Mouse (Mus musculus) CD4-positive helper T cell, adult 2 months (primary cell): ENCODE data around the gene Trim44.
A peak's percentile ranks its signal among the peaks of the same experiment; 100 is the strongest.

Source experiments
- DNase-seq: peaks from one replicate; pipeline ENCODE4 v3.0.0-alpha.2; 2012; ENCODE audit warnings: low read depth, missing footprints, low spot score

Gene Trim44

DNA sequence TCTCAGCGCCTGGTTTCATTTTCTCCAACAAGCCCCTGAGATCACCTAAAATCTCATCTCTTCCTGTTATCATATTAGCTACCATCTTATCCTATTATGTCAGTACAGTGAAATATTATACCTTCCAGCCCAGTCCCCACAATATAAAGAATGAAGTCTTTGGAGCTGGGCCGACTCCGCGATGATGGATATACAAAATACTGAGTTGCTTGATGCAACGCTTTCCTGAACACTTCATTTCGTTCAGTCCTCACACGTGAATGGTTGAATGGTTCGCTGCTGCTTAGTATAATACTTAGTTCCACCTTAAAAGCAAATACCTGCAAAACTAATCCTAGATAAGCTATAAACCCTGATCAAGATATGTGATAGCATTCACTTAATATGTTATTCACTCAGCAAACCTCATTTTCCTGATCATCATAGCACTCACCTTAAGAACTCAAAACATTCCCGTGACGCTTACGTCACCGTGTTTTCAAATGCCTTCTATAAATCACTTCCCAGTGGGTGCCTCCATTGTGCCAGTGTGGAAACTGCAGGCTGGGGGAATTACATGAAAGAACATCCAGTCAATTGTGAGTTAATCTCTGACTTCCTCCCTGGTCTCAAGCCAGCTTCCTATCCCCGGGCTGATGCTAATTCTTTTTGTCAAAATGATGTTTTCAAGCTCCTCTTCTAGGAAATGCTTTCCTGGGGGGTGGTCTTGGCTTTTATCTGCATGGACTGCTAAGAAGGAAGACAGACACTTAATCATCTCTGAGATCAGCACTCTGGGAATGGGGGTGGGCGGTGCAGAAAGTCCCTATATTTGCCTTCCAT lies at the start of gene Trim44:
Gene Trim44 (minus strand): TSS at position 466 of the 822 bp plus-strand sequence.
- DNase-seq: no peak

DNA sequence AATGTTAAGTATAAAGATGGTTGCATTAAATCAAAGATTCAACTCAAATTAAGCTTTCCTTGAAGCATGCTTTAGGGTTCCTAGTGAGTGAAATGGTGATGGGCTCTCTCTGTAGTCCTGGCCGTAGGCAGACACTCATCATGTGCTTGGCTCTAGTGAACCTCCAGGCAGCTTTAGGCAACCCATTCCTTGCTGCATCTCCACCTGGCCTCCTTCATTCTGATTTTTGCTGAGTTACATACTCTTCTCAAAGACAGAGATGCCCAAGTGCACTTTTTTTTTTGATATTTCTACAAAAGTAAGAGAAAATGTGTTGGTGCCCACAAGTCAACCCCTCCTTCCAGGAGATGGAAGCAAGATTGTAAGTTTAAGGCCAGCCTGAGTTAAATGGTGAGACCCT lies 47.5 kb upstream of the Trim44 start:
- DNase-seq: no peak

DNA sequence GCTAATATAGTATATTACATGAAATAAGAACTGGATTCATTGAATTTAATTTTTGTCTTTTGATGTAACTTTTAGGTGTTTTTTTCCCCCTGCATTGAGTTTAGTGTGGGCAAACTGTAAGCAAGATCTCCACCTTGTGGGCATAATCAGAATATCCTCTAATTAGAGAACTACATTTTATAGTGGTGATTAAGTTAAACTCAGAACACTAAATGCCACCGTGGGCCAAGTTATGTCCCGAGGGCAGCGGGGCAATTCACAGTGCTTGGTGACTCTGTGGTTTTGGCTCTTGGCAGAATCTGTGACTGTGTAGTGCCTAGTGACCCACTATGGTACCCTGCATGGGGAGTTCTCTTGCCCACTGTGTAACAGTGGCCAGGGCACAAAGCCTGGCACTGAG lies 45.8 kb upstream of the Trim44 start:
- peak; percentile 35 for DNase-seq

DNA sequence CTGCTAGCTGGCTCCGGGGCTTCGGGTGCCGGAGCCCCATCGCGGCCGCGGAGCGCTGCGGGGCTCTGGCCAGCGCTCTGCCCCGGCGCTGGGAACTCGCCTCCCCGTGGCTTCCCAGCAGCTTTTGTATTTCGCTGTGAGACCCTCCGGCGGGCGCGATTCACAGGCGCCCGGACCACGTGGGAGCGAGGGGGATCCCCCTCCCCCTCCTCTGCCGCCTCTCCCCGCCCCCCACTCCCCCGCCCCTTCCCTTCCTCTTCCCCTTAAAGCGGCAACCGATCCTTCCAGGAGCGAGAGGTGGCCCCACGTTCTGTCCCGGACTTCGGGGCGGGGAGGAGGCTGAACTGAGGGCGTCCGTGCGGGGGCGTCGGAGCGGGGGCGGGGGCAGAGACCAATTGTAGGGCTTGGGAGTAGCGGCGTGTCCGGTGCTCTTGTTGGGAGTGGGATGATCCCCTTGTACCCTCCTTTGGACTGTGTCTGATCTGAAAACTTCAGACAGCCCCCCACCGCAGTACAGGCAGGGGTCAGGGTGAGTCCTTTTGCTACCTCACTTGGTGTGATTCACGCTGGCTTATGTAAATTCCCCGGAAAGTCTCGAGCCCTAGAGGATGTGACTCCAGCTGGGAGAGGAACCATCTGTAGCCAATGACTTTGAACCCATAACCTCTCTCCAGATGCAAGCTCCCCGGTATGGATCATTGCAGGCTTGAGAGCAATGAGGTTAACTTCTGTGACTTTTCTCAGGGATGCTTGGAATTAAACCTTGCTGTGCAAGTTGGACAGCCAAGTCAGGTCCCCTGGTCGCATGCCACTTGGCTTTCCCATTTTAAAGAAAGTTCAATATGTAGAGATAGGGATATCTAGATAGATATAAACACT lies 44.3 kb upstream of the Trim44 start, which contains the start of gene Fjx1:
Gene Fjx1 (minus strand): TSS at position 829 of the 879 bp plus-strand sequence.
- DNase-seq: peak; percentile 12

DNA sequence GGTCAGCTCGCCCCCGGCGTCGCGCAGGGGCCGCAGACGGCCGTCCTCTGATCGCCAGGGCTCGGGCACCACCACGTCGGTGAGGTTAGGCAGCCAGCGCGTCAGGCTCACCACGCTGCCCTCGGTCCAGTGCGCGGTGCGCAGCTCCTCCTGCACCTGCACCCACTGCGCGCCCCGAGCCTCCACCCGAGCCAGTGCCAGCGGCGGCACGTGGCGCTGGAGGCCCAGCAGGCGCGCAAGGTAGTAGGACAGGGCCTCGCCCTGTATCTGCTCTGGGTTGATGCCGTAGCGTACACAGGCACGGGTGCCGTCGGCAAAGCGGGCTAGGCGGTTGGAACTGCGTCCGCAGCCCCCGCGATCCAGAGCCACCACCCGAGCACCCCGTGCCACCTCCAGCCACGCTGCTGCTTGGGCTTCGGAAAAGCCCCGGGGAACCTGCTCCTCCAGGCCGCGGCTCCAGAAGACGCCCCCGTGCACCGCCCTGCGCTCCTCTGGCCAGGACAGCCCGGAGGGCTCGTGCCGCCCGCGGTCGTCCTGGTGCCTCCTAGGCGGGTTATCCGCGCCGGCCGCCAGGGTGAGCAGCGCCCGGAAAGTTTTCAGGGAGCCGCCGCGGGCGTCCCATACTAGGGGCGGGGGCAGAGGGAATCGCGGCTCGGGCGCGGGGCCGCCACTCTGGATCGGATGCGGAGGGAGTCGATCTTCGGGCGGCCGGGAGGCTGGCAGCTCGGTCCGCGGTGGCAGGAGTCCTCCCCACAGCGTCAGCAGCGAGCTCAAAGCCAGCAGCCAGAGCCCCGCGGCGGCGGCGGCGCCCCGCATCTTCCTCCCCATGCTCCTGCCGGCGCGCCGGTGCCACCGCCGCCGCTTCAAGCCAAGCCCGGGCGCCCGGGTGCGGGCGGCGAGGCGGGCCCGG lies 43.4 kb upstream of the Trim44 start:
- DNase-seq: peak; percentile 13

DNA sequence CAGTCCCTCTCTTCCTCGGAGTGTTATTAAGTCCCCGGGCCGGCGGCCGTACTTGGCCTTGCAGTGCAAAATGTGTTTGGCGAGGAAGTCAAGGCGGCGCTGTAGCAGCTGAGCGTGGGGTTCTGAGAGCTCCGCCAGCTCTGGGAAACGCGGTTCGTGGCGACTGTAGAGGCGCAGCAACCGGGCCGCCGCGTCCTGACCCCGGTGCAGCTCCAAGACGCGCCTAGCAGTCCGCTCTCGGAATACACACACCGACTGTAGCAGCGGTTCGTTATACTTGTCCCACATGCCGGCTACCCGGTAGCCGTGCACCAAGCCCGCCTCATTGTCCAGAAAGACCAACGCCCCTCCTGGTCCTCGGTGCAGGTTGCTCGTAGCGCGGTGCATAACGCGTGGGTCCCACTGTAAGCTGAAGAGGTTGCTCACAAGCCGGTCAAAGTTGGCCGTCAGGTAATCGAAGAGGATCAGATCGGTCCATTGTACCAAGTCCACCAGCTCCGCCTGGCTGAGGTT lies 42.7 kb upstream of the Trim44 start:
- peak; percentile 12 for DNase-seq

DNA sequence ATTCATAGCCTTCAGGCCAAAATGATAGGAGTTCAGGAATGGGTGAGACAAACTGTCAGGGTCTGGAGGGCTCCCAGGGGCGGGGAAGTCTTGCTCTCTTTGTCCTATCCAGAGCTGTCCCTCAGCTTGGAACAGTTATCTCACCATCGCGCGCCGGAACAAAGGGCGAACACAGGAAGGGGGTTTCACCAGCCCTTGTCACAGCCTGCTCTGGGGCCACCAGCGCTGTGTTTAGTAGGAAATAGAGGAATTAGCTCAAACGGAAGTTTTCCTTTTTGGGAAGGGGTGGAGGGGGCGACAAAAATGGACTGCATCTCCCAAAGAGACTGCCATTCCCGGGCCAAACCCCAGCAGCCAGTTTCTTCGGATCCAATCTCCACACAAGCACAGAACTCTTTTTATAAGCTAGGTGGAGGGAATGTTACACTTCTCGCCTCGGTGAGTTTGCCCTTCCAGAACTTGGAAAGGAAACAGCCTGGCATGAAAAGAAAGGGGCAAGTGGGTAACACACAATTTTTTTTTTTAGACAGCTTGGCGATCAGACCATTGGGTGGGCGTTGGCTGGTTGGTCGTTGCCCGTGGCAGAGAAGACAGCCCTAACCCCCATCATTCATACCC lies 42.1 kb upstream of the Trim44 start:
- no peak for DNase-seq

DNA sequence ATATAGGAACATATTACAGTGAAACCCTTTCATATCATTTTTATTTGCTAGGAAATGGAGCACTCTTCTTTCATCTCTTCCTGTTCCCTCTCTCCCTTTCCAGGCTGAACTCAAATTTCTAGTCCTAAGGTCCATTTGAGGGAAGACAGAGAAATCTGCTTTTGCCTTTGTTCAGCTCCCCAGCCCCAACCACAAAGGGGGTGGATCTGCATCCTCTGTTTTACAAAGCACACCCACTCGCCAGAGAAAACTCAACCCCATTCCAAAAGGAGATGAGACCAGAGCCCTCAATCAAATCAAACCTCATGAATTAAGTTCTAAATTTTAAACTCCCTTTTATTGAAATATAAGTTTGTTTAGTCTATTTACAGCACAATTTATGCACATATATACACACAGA lies 41.4 kb upstream of the Trim44 start:
- no peak for DNase-seq

DNA sequence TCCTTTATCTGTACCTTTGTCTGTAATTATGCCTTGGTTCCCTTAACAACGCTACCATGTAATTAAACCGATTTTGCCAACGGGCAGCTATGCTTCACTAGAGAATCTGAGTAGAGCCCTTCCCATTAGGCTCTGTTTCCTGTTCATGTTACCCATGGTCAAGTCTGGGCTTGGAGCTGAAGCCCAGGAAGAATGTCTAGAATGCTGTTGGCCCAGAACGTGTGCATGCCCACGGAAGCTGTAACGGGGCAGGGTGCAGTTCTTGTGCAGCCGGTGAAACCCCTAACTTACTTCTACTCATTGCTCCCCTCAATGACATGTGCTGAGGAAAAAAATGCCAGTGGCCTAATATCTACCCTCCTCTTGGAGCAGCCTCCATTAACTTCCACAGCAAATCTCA lies 40.2 kb upstream of the Trim44 start:
- no peak for DNase-seq

DNA sequence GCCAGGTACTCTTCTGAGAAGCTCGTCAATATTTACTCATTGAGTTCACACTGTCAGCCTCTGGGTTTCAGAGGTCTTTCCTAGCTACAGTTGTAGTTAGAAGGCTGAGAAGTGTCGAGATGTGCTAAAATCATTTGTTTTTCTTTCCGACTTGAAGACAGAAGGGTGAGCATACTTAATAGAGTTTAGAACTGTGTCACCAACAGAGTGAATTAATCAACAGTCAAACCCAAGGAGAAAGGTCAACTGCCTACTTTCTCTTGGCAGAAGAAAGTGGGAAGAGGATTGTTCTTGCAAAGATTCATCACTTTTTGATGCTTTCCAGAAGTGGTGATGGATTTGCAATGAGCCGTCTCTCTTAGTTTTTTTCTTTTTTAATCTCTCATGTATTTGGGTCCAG lies 39.2 kb upstream of the Trim44 start:
- no peak for DNase-seq

DNA sequence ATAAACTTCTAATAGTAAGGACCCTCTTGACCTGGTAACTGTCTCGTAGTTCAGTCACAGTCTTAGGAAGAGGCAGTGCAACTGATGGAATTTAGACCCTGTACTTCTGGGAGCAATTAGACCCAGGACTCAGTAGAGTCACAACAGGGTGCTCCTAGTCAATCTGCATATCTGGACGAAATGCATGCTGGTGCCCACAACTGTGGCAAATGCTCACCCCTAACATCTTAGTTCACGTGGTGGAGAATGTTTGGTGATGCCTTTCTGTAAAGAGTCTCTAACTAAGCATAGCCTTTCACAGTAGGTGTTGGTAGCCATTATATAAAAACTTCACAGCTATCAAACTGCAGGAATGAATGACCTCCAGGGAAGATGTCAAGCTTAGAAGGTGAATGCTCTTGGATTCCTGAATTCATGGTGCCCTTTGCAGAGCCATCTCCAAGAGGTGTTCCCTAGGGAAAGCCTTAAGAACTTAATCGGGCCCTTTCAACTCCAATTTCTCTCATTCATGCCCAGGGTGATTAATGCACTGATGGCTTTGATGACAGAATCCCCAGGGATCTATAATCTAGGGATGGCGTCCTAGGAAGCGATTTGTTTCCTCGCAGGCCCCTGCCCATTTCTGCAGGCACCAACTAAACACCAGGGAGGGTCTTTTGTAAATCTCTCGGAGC lies 29.9 kb upstream of the Trim44 start:
- no peak for DNase-seq

DNA sequence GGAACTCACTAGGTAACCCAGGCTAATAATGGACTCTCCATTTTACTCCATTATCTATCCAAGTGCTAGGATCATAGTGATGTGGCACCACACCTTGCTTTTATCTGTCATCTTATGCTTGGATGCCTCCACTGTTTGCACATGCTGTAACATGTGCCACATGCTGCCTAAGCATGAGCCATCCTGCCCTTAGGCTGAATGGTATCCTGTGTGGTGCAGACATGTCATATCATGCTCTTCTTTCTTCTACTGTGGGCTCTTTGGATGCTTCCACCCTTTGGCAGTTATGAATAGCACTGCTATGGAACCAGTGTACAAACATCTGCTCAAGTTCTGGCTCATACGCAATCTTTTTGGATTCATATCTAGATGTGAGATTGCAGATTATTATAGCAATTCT lies 26.3 kb upstream of the Trim44 start:
- no peak for DNase-seq

DNA sequence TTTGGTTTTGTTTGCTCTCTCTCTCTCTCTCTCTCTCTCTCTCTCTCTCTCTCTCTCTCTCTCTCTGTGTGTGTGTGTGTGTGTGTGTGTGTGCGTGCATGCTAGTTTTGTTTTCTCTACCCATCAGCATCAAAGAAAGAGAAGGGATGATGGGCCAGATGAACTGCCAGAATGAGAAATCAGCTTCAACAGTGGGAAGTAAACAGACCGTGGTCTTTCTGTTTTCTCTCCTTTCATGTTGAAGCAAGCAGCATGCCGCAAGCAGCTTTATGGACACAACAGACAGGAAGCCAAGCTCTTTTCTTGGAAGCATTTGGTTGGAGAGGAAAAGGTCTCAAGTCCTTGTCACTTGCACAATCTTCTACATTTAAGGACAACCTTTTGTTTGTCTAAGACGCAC lies 23.5 kb upstream of the Trim44 start:
- DNase-seq: no peak

DNA sequence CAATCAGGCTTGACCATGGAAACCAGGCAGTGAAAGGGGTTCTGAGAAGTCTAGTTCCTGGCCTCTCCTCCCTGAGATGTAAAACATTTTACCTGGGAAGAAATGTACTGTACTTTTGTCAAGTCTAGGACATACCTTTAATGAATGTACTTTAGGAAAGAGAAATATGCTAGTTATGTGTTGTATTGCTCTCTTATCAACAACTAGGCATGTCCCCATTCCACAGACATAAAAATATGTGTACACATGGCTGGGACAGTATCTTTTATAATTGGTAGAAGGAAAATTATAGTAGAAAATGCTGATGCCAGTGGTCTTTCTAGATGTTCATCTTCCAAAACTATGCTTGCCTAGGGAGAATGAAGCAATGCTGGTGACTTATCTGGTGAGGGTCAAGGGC lies 20.3 kb upstream of the Trim44 start:
- DNase-seq: no peak

DNA sequence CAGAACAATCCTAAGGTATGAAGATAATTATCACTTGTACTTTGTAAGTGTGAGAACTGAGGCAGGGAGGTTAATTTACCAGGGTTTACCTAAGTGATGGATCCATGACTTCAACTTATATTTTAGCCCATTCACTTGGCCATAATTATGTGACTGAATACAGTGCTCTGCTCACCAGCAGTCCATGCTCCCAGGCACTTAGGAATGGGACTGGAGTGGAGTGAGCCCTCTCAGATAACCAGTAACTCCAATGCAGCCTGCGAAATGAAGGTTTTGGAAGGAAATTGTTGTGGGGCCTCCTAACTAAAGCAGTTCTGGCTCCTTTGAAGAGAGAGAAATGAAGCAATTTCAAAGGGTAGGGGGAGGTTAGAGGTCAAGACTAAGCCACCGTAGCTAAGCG lies 18.8 kb upstream of the Trim44 start:
- no peak for DNase-seq

DNA sequence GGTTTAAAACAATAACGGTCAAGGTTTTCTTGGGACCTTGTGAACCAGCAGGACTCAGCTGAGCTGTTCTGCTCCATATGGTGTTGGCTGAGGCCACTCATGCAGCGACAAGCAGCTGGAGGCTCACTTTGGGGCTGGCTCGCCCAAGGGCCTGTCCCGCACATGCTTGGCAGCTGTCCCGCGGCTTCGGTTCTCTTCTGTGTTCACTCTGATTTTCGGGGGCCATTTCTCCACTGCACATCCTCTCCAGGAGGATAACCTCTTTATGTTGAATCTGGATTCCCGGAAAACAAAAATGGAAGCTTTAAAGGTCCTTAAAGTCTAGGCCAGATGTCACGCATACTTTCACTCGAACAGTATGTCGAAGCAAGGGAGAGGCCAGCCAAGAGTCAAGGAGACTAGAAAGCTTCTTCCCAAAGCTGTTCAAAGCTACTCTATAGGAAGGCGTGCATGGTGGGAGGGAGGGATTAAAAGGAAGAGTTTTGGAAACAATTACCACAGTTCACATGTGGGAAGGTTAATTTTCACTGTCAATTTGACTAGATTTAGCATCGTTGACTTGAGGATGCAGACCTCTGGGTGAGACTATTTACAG lies 8.6 kb upstream of the Trim44 start:
- no peak for DNase-seq

DNA sequence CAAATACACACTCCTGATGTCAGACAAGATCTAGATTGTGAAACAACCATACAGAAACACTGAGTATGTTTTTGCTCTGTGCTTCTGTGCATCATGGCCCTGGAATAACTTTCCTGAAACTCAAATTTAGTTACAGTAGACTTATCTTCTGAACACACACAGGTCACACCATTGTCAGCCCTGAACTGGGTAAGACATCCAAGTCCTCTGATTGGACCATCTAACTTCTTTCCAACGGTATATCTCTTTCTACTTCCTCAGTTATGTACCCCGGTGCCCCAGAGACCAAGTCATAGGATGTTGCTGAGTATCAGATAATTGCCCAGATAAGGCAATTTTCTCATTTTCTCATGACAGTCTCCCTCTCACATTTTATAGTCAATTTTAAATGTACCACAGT lies 5.1 kb upstream of the Trim44 start:
- DNase-seq: no peak

DNA sequence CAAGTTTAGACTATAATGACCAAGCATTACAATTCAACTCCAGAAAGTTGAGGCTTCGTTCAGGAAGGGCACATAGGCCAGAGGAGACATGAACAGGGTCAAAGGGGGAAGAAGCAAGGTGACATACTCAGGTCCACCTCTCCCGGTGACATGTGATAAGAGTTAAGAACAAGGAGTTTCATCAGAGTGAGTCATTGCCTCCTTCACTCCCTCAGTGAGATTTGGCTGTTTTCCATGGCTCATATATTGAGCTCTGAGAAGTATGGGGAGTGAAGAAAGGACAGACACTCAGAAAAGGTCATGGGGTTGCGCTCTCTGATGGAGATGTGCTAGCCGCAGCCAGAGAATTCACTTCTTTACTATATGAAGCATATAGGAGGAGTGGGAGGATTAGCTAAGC lies 3.0 kb upstream of the Trim44 start:
- DNase-seq: no peak

DNA sequence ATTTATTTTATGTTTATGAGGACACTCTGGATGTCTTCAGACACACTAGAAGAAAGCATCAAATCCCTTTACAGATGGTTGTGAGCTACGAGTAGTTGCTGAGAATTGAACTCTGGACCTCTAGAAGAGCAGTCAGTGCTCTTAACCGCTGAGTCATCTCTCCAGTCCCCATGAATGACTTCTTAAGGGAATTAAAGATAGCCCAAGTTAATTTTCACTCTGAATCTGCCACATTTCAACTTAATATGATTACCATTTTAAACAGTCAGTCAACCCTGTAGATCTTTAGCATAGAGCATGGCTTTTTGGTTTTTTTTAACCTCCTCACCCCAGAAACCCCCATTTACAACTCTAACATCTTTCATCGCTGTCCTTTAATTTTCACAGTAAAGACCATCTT lies 2.1 kb upstream of the Trim44 start:
- no peak for DNase-seq
